Mouse (Mus musculus) retina, adult 2 months (tissue): Measurements from ENCODE around the gene Lsm4.

ENCODE experiments used
- DNase-seq: peaks from one replicate; pipeline ENCODE4 v3.0.0-alpha.2; 2012; ENCODE audit warnings: low read depth, low spot score

Lsm4 gene

DNA sequence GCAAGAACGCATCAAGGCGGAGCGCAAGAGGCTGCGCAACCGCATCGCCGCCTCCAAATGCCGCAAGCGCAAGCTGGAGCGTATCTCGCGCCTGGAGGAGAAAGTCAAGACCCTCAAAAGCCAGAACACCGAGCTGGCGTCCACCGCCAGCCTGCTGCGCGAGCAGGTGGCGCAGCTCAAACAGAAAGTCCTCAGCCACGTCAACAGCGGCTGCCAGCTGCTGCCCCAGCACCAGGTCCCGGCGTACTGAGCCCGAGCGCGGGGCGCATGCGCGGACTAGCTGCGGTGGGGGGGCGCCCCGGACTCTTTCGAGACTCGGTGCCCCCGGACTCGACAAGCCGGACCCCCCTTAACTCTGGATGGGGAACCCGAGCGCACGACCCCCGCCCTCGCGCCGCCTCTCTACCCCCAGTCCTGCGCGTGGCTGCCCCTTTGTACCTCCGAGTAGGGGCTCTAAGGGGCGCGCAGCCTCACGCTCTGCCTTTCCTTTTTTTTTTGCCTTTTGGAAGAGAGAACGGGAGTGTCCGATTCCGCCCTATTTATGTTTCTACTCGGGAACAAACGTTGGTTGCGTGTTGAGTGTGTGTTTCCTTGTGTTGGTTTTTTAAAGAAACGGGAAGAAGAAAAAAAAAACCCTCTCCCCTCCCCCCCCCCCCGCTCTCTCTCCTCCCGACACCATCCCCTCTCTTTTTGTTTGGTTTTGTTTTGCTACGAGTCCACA, 26.9 kb downstream of the Lsm4 start:
- DNase-seq: peak; percentile 68

DNA sequence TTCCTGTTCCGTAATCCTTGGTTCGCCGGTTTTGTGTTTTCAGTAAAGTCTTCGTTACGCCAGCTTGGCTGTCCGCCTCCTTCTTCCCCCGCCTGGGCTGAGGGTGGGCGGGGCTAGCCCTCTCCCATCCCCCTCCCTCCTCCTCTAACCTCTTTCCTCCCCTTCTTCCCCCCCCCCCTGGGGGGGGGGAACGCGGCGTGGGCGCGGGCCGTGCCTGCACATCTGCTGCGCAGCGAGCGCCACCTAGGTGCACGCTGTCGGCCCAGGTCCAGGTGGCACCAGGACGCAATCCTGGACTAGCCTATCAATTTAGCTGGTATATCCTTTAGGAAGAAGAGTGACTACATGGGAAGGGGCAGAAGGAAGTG, 27.5 kb downstream of the Lsm4 start:
- peak; percentile 97 for DNase-seq

DNA sequence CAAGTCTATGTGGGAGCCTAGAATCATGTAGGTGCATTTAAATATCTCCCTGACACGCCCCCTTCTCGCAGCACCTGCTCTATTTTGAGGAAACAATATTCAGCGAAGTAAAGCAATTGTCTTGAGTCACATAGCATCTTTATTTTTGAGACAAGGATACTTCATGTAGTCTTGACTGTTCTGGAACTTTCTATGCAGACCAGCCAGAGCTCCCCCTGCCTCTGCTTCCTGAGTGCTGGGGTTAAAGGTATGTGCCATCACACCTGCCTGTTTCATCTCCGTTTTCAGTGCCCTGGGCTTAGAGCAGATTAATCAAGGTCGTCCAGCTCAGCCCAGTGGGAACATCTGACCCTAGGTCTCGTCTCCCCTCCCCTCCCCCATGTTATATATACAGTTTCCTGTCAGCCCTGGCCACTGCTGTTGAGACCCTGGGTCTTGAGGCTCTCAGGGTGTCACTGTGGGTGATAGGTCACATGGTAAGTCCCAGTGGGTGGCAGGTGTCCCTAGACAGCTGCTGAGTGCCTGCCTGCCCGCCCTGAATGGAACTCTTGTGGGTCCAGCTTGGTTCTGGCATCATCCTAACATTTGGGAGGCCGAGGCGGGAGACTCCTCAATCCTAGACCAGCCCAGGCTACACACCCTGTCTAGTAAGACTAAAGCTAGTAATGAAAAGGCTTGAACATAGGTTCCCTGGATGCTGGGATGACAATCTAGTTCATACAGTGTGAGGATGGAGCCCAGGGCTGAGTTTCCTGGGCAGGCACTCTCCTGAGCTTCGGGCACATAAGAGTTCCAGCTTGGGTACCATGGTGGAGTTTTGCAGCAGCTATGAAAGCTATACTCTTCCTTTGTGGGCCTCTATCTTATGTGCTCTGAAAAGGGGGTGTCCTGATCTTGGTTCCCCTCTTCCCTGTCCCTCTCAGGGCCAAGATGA, 28.3 kb downstream of the Lsm4 start:
- no peak for DNase-seq

DNA sequence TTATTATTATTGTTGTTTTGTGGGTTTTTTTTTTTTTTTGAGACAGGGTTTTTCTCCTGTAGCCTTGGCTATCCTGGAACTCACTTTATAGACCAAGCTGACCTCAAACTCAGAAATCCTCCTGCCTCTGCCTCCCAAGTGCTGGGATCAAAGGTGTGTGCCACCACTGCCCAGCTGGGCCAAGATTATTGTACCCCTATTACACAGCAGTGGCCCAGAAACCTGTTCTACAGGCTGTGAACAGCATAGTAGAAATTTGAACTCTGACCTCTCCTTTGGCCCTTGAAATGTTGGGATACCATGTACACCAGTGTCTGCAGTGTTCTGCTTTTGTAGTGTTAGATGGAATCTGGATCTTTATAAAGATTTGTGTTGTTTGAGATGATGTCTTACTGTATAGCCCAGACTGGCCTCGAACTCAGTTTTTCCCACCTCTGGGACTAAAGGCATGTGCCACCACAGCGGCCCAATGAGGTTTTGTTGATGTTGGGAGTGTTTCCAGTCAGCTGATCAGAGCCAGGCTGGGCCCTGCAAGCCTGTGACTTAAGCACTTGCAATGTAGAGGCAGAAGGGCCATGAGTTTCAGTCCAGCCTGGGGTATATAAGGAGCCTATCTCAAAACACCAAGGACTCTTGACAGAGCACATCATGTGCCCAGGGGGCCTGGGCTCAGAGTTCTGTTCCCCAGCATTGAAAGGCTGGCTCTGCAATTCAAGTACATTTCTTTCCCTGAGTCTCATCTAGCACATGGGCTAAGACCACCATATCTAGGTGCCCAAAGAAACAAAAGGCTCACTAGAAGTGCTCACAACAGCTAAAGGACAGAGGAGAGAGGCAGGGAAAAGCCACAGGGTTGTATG, 29.2 kb downstream of the Lsm4 start:
- no peak for DNase-seq

DNA sequence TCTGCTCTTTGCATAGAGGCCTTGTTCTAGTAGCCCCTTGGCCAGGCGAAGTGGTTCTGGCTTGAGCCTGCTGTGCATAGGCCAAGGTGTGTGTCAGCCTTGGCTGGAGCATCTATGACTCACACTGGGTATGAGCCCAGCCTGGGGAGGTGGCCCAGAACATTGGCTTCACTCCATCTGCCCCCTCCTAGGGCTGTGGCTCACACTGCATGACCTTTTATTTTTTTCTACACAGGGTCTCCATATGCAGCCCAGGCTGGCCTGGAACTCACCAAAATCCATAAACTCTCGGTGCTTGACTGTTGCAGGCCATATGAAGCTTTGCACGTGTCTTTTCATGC, 29.8 kb downstream of the Lsm4 start:
- DNase-seq: no peak

DNA sequence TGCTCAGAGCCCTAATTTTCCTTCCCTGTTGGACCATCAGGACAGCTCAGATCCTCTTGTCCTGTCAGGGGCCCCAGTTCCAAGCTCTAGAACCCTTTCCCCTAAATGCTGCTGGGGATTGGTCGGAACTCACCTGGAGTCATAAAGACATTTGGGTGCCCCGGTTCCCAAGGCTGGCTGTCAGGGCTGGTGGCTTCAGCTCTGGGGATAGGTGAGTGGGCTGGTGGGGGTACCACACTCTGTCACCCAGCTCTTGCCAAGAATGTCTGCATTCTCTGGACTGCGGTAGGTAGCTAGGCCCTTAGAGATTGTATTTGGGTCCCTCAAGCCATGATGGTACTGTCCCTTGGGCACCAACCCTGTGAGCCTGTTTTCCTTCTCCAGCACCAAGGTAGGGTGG, 30.2 kb downstream of the Lsm4 start, which contains the start of gene Iqcn:
TSS of gene Iqcn (plus strand) at position 171 of the 400 bp plus-strand sequence.
- DNase-seq: no peak

DNA sequence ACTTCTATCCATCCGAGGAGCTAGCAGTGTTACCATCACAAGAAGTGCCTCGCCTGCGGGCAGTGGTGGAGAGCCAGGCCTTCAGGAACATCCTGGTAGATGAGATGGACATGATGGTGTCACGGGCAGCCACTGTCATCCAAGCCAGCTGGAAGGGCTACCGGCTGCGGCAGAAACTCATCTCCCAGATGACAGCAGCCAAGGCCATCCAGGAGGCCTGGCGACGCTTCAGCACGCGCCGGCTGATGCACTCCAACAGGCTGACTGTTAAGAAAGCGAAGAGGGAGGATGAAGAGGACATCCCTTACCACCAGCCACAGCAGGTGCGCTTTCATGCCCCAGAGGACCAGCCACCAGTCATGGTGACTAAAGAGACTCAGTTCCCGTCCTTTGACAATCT, 35.2 kb downstream of the Lsm4 start:
- no peak for DNase-seq

DNA sequence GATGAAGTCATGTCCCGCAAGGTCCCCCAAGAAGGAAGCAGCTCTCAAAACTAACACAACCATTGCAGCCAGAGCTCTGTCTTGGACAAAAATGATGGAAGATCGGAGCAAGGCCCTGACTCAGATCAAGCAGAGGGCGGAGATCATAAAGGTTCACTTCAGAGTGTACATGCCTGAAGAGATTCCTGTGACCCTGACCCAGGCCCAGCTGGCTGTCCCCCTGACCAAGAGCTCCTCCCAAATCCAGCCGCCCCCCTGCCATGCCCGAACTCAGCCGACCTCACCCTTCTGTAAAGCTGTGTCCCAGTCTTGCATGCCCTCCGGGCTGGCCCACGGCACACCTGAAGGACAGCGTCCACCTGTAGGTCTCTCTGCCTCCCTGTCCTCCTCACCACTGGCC, 36.7 kb downstream of the Lsm4 start:
- DNase-seq: no peak

DNA sequence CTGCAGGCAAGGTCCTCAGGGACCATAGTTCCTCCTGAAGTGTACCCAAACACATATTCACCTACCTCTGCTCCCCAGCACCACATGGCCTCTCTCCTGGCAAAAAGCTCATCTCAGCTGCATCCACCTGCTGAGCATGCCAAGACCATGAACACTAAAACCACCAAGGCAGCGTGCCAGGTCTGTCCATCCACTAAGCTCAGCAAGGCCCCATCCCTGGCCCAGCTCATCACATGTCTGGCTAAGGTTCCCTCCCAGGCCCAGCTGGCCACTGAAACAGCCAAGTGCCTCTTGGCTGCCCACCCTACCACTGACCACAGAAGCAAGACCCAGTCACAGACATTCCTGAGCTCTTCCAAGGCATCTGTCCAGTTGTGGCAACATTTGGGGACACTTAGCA, 37.2 kb downstream of the Lsm4 start:
- no peak for DNase-seq

DNA sequence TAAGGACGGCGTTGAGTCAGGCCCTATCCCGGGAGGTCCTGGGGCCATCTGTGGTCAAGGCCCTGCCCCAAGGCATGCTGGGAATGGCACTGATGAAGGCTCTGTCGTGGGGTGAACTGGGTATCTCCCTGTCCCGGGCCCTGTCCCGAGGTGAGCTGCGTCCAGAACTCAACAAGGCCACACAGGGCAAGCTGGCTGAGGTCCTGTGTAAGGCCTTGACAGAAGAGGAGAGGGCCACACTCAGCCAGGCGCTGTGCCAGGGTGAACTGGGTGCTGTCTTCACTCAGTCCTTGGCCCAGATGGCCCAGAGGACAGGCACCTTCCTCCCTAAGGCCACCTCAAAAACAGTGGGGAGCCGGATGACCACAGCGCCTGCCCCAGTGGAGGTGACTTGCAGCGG, 38.0 kb downstream of the Lsm4 start:
- DNase-seq: no peak

DNA sequence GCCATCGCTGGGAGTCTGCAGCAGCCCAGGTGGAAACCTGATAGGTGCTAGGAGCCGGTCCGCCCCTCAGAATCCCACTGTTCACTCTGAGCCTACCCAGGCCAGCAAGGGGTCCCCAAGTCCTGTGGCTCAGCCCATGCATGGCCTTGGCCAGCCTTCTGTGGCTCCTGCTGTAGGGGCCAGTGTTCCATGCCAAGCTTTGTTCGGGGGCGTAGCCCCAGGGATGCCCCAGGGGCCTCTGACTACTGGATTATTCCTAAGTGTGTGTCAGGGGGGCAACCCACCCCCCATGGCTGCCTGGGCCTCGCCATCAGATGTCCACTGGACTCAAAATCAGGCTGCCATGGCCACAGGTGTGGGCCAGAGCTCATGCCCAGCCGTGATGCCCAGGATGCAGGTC, 40.9 kb downstream of the Lsm4 start:
- DNase-seq: no peak

DNA sequence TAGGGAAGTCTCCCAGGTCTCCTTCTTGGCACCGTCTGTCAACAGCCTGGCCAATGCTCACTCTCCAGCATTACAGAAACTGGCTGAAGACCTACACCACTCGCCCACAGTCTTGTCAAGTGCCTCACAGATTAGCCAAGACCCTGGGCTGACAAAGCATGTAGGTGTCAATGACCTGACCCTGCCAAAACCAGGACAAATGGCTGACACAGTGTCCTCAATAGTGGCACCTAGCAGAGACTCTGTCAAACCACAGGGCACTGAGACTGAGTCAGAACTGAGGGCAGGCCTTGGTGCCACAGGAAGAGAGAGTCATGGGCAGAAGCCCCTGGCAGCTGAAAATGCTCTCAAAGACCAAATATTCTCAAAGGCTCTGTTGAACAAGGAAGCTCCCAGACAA, 42.0 kb downstream of the Lsm4 start:
- no peak for DNase-seq

DNA sequence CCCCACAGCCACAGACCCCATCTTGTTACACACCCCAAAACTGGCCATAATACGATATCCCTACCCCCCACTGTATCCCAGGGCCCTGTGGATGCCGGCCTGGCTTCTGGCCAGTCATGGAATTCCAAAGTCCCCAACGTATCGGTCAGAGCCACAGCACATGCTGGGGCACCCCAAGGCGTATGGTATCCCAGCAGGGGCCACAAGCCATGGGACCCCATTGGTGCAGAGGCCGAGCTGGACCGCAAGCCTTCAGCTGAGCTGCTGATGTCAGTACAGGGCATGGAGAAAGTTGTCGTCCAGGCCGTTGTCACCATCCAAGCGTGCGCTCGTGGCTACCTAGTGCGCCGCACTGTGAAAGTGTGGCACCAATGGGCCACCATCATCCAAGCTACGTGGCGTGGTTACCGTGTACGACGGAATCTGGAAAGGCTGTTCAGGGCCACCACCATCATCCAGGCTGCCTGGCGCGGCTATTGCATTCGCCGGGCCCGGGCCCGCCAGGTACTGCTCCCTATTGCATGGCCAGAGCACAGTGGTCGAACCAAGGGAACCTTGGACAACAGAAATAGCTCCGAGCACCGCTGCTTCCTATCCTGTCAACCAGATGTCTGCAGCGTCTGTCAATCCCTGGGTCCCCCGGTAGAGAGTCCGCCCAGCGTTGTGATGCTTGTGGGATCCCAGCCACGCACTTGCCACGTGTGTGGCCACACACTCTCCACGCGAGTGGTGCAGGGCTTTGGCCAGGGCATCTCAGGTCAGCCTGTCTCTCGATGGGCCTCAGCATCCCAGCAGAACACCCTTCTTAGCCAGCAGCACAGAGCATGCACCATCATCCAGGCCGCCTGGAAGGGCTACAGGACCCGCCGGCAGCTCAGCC, 43.7 kb downstream of the Lsm4 start:
- DNase-seq: no peak

DNA sequence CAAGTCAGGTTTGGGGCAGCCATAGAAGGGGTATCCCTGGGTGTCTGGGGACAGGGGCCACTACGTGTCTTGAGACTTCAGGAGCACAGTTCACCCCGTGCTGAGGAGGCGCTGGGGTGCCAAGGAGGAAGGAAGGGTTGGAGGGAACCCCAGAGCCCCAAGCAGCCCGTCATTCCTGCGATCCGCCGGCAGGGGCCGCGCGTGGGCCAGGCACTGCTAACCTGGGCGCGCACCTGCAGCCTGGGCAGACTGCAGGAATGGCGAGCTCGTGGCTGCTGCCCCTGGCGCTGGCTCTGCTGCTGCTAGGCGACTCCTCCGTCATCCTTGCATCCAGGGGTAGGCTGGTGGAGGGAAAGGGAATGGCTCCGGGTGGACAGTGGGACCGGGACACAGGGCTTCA, 45.2 kb downstream of the Lsm4 start, which contains the start of gene Gm3336:
TSS of gene Gm3336 (plus strand) at position 247 of the 400 bp plus-strand sequence.
- DNase-seq: no peak

DNA sequence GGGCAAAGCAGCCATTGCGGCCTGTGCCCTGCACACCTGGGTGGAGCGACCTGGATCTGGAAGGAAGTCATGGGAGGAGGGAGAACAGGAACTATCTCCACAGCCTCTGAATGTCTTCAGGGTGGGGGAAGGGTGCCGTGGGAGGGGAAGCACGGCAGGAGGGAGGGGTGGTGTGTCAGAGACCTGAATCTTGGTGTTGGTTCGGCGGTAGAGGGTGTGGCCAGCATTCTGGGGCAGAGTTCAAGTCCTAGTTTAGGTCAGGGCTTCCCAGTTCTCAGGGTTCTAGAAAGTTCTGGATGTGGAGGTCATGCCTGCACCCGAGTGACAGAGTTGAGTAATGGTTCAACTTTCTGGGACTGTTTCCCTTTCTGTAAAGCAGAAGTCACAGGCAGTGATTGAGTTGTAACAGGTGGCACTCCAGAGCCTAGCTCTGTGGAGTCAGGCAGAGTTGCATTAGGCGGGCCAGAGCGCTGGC, 46.8 kb downstream of the Lsm4 start:
- DNase-seq: no peak

DNA sequence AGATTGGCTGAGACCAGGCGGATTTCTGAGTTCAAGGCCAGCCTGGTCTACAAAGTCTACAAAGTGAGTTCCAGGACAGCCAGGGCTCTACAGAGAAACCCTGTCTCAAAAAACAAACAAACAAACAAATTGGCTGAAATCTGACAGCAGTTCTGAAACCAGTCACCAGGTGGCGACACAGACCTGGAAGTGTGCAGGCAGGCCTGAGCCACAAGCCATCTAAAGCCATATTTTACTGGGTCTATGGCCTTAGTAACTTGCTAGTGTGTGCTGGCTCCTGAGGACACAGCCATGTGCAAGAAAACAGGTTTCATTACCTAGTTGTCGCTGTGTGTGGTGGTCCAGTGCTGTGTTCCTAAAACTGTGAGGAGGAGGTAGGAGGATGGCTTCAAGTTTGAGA, 47.7 kb downstream of the Lsm4 start:
- DNase-seq: no peak

DNA sequence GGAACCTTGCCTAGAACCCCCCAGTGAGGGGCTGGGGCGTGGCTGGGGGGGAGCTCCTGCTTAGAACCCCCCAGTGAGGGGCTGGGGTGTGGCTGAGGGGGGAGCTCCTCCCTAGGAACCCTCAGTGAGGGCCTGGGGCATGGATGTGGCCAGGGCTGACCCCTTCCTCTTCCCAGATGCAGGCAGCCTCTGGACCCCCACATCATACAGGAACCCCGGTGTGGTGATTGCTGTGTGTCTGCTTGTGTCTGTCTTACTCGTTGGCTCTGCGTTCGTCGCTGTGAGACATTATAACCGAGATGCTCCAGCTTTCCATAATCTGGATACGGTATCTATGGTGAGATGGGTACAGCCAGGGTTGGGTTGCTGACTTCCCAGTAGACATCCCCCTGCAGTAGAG, 48.6 kb downstream of the Lsm4 start:
- no peak for DNase-seq

DNA sequence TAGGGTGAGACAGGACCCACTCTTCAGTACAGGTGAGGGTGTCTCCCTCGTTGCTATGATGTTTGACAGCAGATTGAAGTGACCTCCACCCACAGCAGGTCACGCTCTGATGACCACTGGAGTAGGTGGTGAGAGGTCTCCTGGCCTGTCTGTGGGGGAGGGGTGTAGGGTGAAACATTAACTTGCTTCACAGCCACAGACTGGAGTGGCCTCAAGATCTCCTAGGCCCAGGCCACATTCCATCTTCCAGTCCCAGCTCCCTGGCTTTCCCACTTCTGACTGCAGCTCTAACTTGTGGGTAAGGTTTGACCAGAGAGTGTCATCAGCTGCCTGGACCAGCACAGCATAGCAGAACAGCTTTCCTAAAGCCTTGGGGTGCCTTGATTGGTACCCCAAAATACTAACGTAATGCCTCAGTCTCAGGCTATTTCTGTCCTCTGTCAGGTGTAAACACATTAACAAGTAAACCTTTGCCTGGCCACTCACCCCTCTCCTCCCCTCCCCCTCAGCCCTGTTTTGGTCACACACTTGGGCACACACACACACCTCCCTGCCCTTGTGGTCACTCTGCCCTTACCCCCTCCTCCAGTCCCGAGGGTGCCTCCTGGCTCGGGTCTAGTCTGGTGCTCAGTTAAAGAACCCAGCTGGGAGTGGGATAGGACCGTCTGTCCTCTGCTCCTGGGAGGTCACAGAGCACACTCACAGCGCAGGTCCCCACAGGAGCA, 50.6 kb downstream of the Lsm4 start, which contains the start of gene Pde4c:
TSS of gene Pde4c (plus strand) at position 235 of the 725 bp plus-strand sequence.
- DNase-seq: no peak

DNA sequence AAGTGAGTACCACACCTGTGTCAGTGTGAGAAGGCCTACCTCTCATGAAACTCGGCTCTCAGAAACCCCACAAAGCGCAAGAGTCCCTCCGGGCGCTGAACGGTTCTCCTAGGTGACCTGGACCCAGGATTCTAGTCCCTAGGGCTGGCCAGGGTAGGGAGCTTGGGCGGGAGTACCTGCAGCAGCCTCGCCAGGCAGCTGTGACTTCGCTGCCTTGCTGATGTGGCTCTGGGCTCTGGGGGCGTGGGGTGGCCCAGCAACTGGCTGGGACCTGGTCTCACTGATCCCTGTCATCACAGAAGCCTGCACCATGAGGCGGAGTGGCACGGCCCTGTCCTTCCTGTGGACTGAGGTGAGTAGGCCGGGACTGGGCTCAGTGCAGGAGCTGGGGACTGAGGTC, 51.2 kb downstream of the Lsm4 start:
- DNase-seq: no peak

DNA sequence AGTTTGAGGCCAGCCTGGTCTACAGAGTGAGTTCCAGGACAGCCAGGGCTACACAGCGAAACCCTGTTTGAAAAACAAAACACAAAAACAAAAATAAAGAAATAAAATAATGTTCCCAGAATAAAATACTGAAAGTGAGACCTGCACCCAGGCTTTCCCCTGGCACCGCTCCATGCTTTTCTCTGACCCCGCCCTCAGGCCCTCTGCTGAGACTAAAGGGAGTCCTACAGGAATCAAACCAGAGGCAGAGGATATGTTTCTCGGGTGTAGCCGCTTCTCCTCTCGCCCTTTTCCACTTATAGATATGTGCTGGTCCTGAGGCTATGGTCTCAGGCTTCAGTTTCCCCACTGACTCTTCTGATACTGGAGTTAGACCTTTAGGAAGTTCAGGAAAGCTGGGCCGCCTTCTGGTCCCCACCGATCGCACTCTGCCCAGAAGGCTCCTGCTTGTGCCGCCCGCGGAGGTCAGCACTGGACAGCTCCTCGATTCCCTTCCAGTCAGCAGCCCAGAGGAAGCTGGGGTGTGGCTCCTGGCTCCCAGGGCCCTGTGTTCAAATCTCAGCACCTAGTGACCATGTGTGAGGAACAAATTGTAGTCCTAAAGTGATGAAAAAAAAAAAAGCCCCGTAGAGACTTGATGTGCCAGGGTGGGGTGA, 52.9 kb downstream of the Lsm4 start:
- DNase-seq: no peak
